Mouse (Mus musculus) T-helper 2 cell (primary cell): ENCODE measurements at regions not wholly inside any gene's neighbourhood (a gene's known extent, or its start where the extent isn't known, plus 50 kb on each side); places are given as distances from the start of the nearest gene placed in this dataset.

Experiments used
- in situ Hi-C: fragments of 300-600 bp; cut with MboI, MseI; formaldehyde crosslinking; loops from one replicate; pipeline ENCODE4 v1.15.1; 2025; ENCODE audit warnings: high pct_unique_total_duplicates

- in situ Hi-C loops, result loop anchor here (25.0 kb wide), 1 partner anchor 697 kb away; no protein-coding TSS in a partner anchor
These were observed 226.3 kb upstream of the Bche start for GRCm38 (mm10) chr3:73934491-73934890.

GRCm38 (mm10) chr3:73932185-73932584 lies 224.0 kb upstream of the Bche start:
- in situ Hi-C loops, result loop anchor here (25.0 kb wide), 1 partner anchor 695 kb away; no protein-coding TSS in a partner anchor
